Mouse (Mus musculus) MEL-GATA-1-ER (cell line): ENCODE data around the gene Zdhhc13.

Experiments
- DNase-seq: peaks from one replicate; pipeline ENCODE4 v3.0.0-alpha.2; 2012; ENCODE audit warnings: low read depth; ENCODE audit errors: extremely low read depth

Gene Zdhhc13

DNA sequence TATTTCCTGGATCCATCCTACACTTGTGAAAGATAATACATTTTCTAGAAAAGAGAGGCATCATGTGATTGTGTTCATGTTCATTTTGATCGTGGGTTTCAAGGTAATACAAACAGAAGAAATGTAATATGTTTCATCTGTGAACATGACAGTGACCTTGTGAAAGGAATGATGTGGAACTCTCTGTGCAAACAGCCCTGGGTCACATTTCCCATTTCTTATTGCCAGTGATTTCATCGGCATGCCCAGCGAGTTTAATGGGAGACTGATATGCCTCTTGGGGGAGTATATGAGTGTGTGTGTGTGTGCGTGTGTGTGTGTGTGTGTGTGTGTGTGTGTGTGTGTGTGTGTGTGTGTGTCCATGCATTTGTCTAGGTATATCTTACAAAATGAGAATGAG is 52.7 kb downstream of the Zdhhc13 start:
- no peak for DNase-seq

GRCm38 (mm10) chr7:48842353-48842752 is 53.5 kb downstream of the Zdhhc13 start:
- DNase-seq, result no peak

GRCm38 (mm10) chr7:48843541-48843940 is 54.7 kb downstream of the Zdhhc13 start:
- DNase-seq, result no peak

DNA sequence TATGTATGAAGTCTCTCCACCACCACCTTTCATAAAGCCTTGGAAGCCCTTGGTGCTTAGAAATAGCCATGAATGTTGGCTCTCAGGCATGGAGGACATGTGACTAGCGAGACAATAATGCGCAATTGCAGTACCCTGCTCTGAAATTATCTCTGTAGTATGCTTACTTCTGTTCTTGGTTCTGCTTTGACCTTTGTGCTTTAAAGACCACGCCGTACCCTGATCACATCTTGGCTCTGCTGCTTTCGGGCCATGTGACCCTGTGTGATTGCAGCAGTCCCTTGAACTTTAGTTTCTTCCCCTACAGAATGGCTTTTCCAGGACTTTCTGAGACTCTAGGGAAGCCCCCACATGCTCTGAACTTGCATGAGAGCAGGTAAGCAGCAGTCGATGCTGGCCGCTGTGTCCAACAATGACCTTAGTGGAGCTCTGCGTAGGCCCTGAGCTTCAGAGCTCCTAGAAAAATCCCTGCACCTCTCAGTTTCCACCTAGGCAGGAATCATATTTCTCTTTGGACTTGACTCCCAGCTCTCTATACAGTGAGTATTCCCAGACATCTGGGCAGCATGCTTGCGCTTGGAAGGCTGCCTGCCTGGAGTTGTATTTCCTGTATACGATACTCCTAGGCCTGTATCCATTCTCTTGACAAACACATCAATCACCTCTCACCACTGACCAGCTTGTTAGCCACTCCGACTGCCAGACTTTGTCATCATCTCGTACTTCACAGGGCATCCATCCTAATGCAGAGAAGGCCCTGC is 56.6 kb downstream of the Zdhhc13 start:
- DNase-seq, result no peak

DNA sequence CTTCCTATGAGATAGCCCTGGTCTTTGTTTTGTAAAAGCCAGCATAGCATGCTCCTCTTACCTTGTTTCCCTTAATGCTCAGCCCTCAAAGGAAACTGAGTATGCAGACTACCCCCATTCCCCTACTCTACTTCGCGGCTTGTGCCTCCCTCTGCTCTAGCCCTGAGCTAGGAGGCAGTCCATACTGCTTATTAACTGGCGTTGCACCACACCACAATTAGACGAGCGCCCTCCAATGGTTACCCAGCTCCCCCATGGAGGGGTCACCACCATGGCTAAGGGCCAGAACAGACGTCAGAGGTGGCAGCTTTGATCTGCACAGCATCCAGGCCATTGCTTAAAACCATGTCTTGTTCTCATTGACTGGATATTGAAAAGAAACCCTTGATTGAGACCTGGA is 58.0 kb downstream of the Zdhhc13 start:
- no peak for DNase-seq

- no peak for DNase-seq
Observed at GRCm38 (mm10) chr7:48847820-48848650, 59.2 kb downstream of the Zdhhc13 start, which contains the start of gene Csrp3. Csrp3 (minus strand) TSS chr7:48848033.

- no peak for DNase-seq
Observed at GRCm38 (mm10) chr7:48851529-48852104, 62.8 kb downstream of the Zdhhc13 start.

DNA sequence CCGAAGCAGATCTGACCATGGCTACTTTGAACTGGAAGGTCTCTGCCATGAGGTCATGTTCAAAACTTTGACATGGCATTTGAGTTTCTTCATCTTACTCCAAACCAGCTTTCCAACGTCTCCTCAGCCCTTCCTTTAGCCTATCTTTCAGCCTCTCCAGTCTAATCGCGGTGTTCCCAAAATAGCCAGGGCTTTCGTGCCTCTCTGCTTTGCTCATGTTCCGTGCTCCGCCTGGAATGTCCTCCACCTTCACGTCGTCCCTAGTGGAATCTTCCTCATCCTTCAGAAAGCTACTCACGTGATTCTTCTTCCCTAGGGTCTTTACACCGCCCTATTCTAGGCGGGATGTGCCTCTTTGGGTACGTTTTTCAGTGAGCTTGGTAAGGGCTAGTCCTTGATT is 64.7 kb downstream of the Zdhhc13 start:
- no peak for DNase-seq

DNA sequence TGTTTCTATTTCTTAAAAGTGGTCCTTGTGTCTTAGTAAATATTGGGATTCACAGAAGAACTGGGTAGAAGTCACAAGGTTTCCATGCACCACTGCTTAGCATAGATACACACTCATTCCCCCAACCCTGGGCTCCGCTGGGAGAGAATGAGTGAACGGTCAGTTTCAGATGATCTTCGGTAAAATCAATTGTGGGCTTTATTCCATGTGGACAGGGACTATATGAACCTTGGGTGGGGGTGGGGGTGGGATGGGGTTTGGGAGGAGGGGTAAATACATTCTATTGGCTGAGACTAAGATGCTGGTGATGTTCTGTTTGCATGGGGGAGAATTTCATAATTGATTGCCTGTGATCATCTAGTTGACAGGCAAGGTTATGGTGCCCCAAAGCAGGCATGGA is 66.7 kb downstream of the Zdhhc13 start:
- no peak for DNase-seq

DNA sequence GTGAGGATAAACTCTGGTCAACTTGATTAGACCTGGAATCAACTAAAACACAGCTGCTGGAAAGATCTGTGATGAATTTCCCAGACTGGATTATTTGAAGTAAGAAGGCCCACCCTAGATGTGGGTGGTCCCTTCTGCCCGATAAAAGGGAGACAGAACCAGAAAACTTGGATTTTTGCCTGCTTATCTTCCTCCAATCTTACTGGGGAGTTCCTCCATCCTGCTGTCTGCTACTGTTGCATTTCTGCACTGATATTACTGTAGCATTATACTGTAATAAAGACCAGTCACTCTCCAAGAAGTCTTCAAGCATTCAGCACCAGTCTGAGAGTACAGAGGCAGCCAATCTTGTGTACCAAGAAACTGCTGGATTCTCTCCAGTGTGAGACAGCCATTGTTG is 69.5 kb downstream of the Zdhhc13 start:
- DNase-seq, result no peak

- DNase-seq, result peak; percentile 62
Observed at GRCm38 (mm10) chr7:48859362-48859761, 70.6 kb downstream of the Zdhhc13 start.

DNA sequence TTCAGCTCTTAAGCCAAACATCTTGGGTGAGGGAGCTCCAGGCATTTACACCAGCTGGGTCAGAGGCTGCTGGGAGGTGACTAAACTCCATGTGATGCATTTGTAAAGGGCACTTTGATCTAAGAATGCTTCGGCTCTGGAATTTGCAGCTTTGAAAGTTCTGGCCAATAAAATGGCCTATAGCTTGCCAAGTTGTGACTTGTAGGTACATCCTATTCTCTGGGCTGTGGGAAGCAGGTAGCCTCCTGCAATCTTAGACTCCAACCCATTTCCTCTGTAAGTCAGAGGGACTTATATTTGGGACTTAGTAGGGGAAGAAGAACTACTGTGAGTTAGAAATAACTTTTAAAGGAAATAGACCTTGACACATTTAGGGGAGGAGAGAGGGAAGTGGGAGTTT is 72.1 kb downstream of the Zdhhc13 start:
- DNase-seq, result no peak

GRCm38 (mm10) chr7:48861796-48862195 is 73.0 kb downstream of the Zdhhc13 start:
- no peak for DNase-seq

DNA sequence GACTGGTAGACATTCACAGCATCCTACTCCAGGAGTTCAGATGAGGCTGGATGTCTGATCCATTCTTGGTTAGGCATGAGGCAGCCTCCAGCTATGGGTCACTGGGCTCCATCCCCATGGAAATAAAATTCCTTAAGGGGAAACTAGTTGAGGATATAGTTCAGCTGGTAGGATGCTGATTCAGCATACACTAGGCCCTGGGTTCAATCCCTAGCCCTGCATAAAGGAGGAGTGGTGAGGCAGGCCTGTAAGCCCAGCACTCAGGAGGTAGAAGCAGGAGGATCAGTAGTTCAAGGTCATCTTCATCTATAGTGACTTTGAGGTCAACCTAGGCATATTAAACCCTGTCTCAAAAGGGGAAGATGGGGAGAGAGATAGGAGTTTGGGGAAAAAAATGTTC is 75.4 kb downstream of the Zdhhc13 start:
- no peak for DNase-seq

- peak; percentile 68 for DNase-seq
Observed at GRCm38 (mm10) chr7:48864671-48865458, 76.1 kb downstream of the Zdhhc13 start.

- DNase-seq, result no peak
Observed at GRCm38 (mm10) chr7:48867576-48867975, 78.8 kb downstream of the Zdhhc13 start.

DNA sequence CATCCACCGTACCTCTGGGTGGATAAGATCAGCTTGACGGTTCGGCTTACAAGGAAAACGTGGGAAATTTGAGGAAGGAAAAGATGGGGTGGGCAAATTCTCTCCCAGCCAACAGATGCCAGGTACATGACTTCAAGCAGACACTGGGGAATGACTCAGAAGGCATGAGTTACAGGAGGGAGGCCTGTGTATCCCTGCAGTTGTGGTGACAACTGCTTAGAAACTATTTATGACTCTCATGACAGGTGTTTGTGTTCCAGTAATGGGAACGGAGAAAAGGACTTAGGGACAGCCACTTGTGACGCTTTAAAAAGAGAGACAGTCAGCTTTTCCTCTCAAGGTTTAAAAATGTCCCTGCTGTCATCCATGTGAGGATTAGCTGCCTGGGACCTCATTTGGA is 81.3 kb downstream of the Zdhhc13 start:
- no peak for DNase-seq

- DNase-seq, result no peak
Observed at GRCm38 (mm10) chr7:48870579-48871180, 81.9 kb downstream of the Zdhhc13 start.

DNA sequence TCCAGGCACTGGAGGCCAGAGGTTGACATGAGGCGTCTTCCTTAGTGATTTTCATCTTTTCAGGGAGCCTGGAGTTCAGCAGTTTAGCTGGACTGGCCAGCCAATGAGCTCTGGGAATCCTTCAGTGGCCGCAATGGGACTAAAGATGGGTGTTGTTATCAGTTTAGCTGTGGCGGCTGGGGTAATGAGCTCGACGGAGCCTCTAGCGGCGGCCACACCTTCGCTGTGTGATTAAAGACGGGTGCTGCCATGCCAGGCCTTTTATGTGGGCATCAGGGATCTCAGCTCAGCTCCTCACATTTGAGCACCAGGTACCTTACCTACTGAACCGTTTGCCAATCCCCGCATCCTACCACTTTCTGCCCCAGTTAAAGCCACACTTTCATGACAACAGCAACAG is 82.5 kb downstream of the Zdhhc13 start:
- DNase-seq, result no peak

DNA sequence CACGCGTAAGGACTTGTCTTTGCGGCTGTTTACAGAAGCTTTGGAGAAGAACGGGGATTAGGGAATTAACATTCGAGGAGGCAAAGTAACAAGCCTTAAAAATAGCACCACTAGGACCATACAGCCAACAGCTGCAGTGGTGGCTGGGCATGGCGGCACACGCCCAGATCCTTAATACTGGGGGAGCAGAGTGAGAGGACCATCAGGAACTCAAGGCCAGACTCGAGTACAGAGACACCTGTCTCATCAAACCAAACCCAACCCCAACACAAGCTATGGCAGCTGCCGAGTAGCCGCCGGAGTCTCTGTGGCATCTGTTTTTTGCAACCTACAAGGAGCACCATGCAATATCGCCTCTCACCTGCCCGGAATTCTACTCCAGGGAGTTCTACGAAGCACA is 86.3 kb downstream of the Zdhhc13 start:
- no peak for DNase-seq

- no peak for DNase-seq
Observed at GRCm38 (mm10) chr7:48876526-48876925, 87.7 kb downstream of the Zdhhc13 start.
